15 mouse cellular contexts compared by ENCODE assay signal in genomic region chr3:28654740-28655139, GRCm38 (mm10). TPM values are rescaled to one million over a fixed set of nuclear protein-coding genes. Genes with fewer than 3 reads are reported as not detected.
A peak's percentile ranks its signal among the peaks of the same experiment; 100 is the strongest.
DNase-seq lines count a peak whose midpoint lies in the region.
"Had no signal": no experiment of that assay in that cellular context is flagged by ENCODE, and none has a peak within 500 bp of the region (broad histone marks: within the 10 kb centered on the region; RNA-seq: fewer than 3 reads in every experiment).

No protein-coding gene starts in this region.

- DNase-seq in left cerebral cortex, adult 18-20 months (ENCODE audit: low spot score in 2 of 2): peak; percentile 44 to 53
- DNase-seq in left cerebral cortex, adult 11 months (ENCODE audit: low spot score): no peak
- peak; percentile 77 for DNase-seq in right cerebral cortex, adult 18-20 months
- no peak for DNase-seq in right cerebral cortex, postnatal 4 days
- DNase-seq in thymus, postnatal 4 days: peak; percentile 14
- no peak for DNase-seq in thymus, postnatal 25 days
- no peak for DNase-seq in ovary, postnatal 36 days (ENCODE audit: low spot score)
- DNase-seq: adrenal gland, postnatal 14 days; cerebellum, adult 2 months; cerebellum, postnatal 10 days; forebrain, postnatal 0 days; gastrocnemius, postnatal 14 days; heart, adult 2 months; heart, postnatal 14 days had no signal

RNA-seq across cellular contexts. Expression of gene Slc2a2, which starts 43.0 kb away (rescaled TPM):
- not detected for total RNA-seq in left cerebral cortex, adult 18-20 months (2021)
- total RNA-seq: CH12.LX; forebrain, postnatal 0 days; gastrocnemius, postnatal 14 days had no signal

Comparison
In these comparisons a context has a peak if more than half of its experiments do, and no peak if none do; other contexts are left out.
1. DNase-seq: peak in left cerebral cortex, adult 18-20 months (2 of 2), right cerebral cortex, adult 18-20 months (single experiment) and thymus, postnatal 4 days (single experiment); none in left cerebral cortex, adult 11 months (single experiment), right cerebral cortex, postnatal 4 days (single experiment), thymus, postnatal 25 days (single experiment) and ovary, postnatal 36 days (single experiment).